8 mouse cellular contexts compared by ENCODE assay signal in the genomic region with DNA sequence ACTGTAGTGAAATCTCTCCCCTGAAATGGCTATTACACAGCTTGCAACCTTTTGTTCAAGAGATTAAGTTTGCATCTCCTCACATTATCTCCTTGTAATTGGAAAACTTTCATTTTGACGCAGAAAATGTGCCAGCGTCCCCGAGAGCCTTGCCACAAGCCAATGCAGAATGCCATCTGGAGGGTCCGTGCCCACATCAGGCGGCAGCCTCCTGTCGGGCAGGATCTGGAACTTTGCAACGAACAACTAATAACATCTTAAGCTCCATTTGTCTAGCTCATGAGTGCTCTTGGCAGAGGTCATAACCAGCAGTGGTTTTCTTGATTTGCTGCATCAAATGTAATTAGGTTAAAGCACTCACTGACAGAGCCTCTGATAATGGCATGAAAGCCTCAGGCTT.
DNase-seq lines count a peak whose midpoint lies in the region; ATAC-seq and TF ChIP-seq lines count a peak whose summit lies in the region.

No protein-coding gene starts in this region.

- no peak overlapping the region for H3K27ac ChIP-seq in forebrain, embryonic 14.5 days (ENCODE audit: low read depth, low read length)
- H3K27ac ChIP-seq in forebrain, embryonic 11.5 days (ENCODE audit: low read depth, low read length): no peak overlapping the region

- intact Hi-C loops in left cerebral cortex, postnatal 4 days (cut with DNase I): loop anchor here (2.0 to 5.0 kb wide), 2 partner anchors 306 to 538 kb away; no protein-coding TSS in a partner anchor
- intact Hi-C loops in left cerebral cortex, postnatal 14 days (cut with DNase I): no loop called here

- no peaks in the 10 kb centered on the region for H3K36me3 ChIP-seq in forebrain, embryonic 14.5 days (ENCODE audit: control insufficient read depth, insufficient read depth, low read length)
- H3K36me3 ChIP-seq in forebrain, embryonic 11.5 days (ENCODE audit: control insufficient read depth, insufficient read depth, low read length): no peaks in the 10 kb centered on the region
- H3K36me3 ChIP-seq in myocyte (ENCODE audit: control insufficient read depth, insufficient read depth): no peaks in the 10 kb centered on the region

- H3K9ac ChIP-seq in forebrain, embryonic 14.5 days (ENCODE audit: low read length): no peak overlapping the region
- H3K9ac ChIP-seq in forebrain, embryonic 11.5 days (ENCODE audit: low read length): no peak overlapping the region

- WGBS in forebrain, embryonic 14.5 days: 47% methylated on average over 7 of the region's 7 CpGs
- WGBS in forebrain, embryonic 11.5 days: 78% methylated on average over 7 of the region's 7 CpGs

- peak; percentile 44; the same call in 1 of the 2 replicates for ATAC-seq in forebrain, embryonic 14.5 days
- ATAC-seq in forebrain, embryonic 11.5 days (replicated peaks; ENCODE audit: low FRiP score): no peak
- peak; percentile 5 for ATAC-seq in activated CD4-positive, CD25-positive, alpha-beta regulatory T cell, adult 4 months

- H3K9me3 ChIP-seq in forebrain, embryonic 14.5 days (replicated peaks; ENCODE audit: control insufficient read depth, low read length): no peaks in the 10 kb centered on the region
- no peaks in the 10 kb centered on the region for H3K9me3 ChIP-seq in forebrain, embryonic 11.5 days (ENCODE audit: control insufficient read depth, low read length)

- TF ChIP-seq POLR2A in myocyte (IDR thresholded peaks at IDR 0.05; ENCODE audit: insufficient read length, low read depth): no peak

- peak; percentile 60 for DNase-seq in forebrain, embryonic 14.5 days (ENCODE audit: low spot score)
- DNase-seq in forebrain, embryonic 11.5 days (ENCODE audit: low spot score): no peak
- DNase-seq in left cerebral cortex, postnatal 4 days: peak; percentile 61
- DNase-seq in left cerebral cortex, postnatal 14 days (ENCODE audit: low spot score in 2 of 2): no peak
- no peak for DNase-seq in adrenal gland, adult 8-10 months
- DNase-seq in kidney, postnatal 36 days: no peak

- H3ac ChIP-seq in myocyte (ENCODE audit: control insufficient read depth, insufficient read length): no peak overlapping the region

- H3K27me3 ChIP-seq in forebrain, embryonic 14.5 days (replicated peaks; ENCODE audit: control insufficient read depth, insufficient read depth, low read length): no peaks in the 10 kb centered on the region
- H3K27me3 ChIP-seq in forebrain, embryonic 11.5 days (ENCODE audit: control insufficient read depth, insufficient read depth, low read length): no peaks in the 10 kb centered on the region
- no peaks in the 10 kb centered on the region for H3K27me3 ChIP-seq in myocyte (ENCODE audit: control insufficient read depth, insufficient read depth, insufficient read length)

- no peak overlapping the region for H3K4me3 ChIP-seq in forebrain, embryonic 14.5 days (ENCODE audit: low read depth, low read length)
- H3K4me3 ChIP-seq in forebrain, embryonic 11.5 days (ENCODE audit: low read depth, low read length): no peak overlapping the region
- no peak overlapping the region for H3K4me3 ChIP-seq in myocyte

- H3K79me2 ChIP-seq in myocyte (ENCODE audit: control insufficient read depth, insufficient read depth): no peaks in the 10 kb centered on the region

- H3K4me1 ChIP-seq in forebrain, embryonic 14.5 days (ENCODE audit: control insufficient read depth, insufficient read depth, low read length): peaks cover 8% of the 10 kb centered on the region
- H3K4me1 ChIP-seq in forebrain, embryonic 11.5 days (replicated peaks; ENCODE audit: control insufficient read depth, insufficient read depth, low read length): no peaks in the 10 kb centered on the region

- H3K4me2 ChIP-seq in forebrain, embryonic 14.5 days (ENCODE audit: low read length): no peak overlapping the region
- no peak overlapping the region for H3K4me2 ChIP-seq in forebrain, embryonic 11.5 days (ENCODE audit: low read depth, low read length, severe bottlenecking)
- H3K4me2 ChIP-seq in myocyte (ENCODE audit: low read depth): peak overlapping the region; percentile 63

TF ChIP-seq in myocyte, 11 proteins besides CTCF, POLR2A, EP300 and RAD21:
- TF ChIP-seq MAX (IDR thresholded peaks at IDR 0.05; ENCODE audit: low read depth): no peak
- TF ChIP-seq E2F4 (IDR thresholded peaks at IDR 0.05; ENCODE audit: insufficient read depth): no peak
TF ChIP-seq in myocyte: peak in this region for 0.

Comparison
In these comparisons a context has a peak if more than half of its experiments do, and no peak if none do; other contexts are left out.
1. DNase-seq: peak in forebrain, embryonic 14.5 days (single experiment) and left cerebral cortex, postnatal 4 days (single experiment); none in forebrain, embryonic 11.5 days (single experiment), left cerebral cortex, postnatal 14 days (0 of 2), adrenal gland, adult 8-10 months (single experiment) and kidney, postnatal 36 days (0 of 2).